Mouse (Mus musculus) B cell, adult 67 days (primary cell): Measurements from ENCODE around the gene Gm35134. TPM values are rescaled to one million over a fixed set of nuclear protein-coding genes. Genes with fewer than 3 reads are reported as not detected.

Experiments used
- total RNA-seq, 2 experiments: library from RNA; stranded (reverse); gene quantifications; 4 replicates each; pipeline ENCODE4 v1.2.4; 2023

The Gm35134 gene
- not detected for total RNA-seq

DNA sequence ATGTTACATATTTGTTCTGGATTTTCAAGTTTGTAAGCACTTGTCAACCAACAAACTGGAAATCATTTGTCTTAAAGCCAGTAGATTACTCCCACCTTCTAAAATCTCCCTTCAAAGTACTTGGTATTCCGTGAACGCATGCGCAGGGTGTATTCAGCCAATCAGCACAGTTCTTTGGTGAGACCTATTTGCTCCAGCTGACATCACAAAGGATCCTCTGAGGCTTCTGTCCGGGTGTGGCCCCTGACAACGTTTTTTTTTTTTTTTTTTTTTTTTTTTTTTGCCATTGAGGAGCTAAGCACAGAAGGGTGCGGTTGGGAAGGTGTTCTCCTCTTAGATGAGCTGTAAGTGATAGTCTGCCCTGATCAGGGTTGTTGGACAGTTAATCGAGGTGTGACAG lies at the start of gene Gm35134:
Gene Gm35134, plus strand, starts transcription at position 301 of the 400 bp plus-strand sequence.

